Mouse (Mus musculus) adrenal gland, adult 2 months (tissue): ENCODE results near the gene Stxbp4. TPM values are rescaled to one million over a fixed set of nuclear protein-coding genes. Genes with fewer than 3 reads are reported as not detected.

ENCODE experiments used
- DNase-seq: peaks from one replicate; pipeline ENCODE4 v3.0.0; 2021
- long read RNA-seq: library from polyadenylated mRNA; stranded (forward); transcript quantifications from one replicate; pipeline ENCODE4 v2.0.0, GENCODE M21; 2021
- polyA plus RNA-seq: library from polyadenylated mRNA; depleted of rRNA; stranded (reverse); fragments of >200 nt; gene quantifications from 2 replicates; pipeline ENCODE4 v1.2.3, GENCODE M21; 2012; rRNA removed
- total RNA-seq, 2 experiments: library from RNA; stranded (reverse); gene quantifications; 2 replicates each; pipeline ENCODE4 v1.2.3; 2021

The Stxbp4 gene
- 10 to 100 TPM in 1 of 2 experiments, 1 to 10 TPM in 1; 8.4 to 12.0 TPM for total RNA-seq
- polyA plus RNA-seq: 1.7 and 2.0 TPM in 2 replicates
- long read RNA-seq, full-length matches to known transcripts: 1 of 1 reads
- long read RNA-seq, partial matches to known transcripts: 0 of 1 reads
- long read RNA-seq, other reads (novel, unspliced or antisense): 0 of 1 reads

DNA sequence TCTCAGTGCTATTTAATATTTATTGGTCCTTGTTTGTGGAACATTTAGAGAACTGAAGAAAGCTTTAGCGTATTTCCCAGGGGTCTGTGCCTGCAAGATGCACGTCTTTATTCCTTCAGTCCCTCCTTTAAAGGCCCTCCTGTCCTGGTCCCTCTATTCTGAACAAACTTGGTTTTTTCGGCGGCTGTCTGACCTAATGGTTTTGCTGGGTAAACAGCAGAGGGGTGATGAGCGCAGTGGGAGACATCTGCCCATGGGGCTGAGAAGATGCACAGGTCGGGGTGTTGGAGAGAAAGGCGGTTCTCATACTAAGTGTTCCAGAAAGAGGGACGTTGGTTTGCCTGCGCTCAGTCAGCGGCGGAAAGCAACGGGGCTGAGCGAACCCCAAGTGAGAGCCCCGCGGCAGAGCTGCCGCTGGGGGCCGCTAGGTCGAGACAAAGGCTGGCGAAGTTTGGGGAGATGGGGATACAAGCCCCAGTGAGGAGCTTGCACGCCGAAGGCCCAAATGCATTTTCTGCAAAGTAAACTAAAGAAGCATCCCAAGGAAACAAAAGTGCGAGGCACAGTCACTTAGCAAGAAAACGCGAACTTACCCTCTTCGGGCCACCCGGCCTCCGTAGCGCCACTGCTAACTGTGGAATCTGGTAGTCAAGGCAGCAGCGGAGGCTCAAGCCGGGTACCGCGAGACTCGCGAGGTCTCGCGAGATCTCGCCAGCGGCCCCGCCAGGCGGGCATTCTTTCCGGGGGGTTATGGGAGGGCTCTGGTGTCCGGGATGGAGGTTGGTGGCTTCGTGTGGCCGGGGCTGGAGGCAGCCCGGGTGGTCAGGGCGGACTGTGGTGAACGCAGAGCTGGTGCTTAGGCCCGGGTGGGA lies at the start of gene Stxbp4, which contains the start of gene Cox11:
Gene Stxbp4 (minus strand): TSS at position 645 of the 872 bp plus-strand sequence.
Gene Cox11 (plus strand): TSS at position 734 of the 872 bp plus-strand sequence.
- peak; percentile 95 for DNase-seq

DNA sequence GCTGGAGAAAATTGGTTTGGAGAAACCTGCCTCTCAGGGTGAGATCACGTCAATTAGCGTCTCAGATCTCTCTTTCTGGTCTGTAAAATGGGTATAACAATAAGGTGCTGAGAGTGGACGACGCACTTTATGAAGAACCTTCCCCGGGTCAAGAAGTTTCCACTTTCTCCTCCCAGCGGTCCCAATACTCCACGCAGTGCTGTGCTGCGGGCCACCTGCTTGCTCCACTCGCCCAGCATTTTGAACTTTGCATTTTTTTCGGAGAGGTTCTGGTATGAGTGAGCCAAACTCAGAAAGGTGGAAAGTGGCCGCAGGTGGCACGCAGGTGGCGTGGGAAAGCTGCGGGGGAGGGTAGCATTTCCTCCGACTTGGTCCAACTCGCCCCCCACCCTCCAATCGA lies 49.2 kb upstream of the Stxbp4 start:
- no peak for DNase-seq

DNA sequence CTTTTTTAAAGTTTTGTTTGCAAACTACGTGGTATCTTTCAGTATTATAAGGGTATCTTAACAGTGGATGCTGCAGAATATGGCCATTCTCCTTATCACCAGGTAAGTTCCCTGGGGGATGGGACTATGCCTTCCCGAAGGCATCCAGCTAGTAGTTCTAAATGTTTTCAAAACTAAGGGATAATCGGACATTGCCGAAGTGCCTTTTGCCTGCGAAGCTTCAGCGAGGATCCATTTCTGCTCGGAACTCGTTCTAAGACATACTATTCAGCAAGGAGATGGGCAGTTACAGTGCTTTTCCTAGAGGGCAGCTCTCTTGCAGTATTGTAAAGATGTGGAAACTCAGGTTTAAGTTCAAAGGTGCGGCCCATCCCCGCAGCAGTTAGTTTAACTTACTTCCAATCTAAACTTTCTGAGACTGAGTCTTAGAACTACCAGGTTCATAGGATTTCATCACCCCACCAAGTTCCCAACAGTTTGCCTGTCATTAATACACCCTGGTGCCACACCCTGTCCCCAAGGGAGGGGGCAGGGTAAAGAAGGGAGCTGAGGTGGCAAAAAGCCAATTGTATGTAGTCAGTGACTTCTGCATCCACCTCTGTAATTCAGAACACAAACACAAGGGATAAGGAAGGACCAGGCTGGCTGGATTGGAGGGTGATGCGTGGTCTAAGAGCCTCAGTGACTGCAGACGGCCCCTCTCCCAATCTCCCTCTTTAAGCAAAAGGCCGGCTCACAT lies 48.6 kb upstream of the Stxbp4 start:
- peak; percentile 24 for DNase-seq

DNA sequence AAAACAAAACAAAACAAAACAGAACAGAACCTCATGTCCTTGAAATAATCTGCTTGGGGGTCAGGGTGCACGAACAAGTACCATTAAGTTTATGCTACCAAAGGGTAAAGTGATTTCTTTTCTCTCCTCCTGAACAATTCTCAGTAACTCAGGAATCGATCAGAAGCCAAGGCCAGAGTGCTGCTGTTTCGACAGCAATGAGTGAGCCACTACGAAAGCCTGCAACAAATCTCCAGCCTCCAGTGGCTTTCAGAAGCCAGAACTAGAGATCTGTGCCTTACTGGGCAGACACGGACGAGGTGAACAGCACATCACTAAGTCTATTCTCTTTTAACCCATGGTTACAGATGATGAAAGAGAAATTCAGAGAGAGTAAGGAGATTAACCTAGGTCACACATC lies 47.3 kb upstream of the Stxbp4 start:
- peak; percentile 46 for DNase-seq

DNA sequence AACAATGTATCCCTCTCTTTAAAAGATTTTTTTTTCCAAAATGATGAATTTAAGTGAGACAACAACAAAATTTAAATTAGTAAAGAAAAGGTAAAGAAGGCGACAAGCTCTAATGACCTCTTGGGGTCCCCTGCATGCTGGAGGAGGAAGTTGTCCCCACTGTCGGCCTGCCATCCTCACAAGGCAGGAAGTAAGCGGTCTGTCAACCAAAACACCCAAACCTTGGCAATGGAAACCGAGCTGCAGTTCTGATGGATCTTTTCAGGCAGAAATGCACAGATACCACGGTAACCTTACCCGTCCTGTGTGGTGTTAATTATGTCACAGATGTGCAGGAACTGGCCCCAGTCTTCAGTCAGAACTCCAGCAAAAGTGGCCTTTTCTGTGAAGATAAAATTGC lies 46.9 kb upstream of the Stxbp4 start:
- DNase-seq: no peak

DNA sequence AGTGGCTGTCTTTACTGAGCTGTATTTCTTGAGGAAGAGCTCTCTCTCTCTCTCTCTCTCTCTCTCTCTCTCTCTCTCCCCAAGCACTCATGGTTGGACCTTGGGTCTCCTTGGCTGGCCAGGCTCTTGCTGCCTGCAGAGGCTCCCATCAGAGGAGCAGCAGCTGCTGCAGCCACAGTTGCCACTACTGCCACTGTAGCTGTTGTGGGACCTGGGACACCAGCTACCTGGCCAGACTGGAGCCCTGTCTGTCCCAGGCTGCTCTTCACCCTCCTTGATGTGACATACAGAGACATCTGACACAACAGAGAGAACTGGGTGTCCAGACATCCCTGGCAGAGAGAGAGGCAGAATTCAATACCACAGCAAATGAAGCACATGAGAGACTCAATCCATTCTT lies 43.3 kb upstream of the Stxbp4 start:
- no peak for DNase-seq

DNA sequence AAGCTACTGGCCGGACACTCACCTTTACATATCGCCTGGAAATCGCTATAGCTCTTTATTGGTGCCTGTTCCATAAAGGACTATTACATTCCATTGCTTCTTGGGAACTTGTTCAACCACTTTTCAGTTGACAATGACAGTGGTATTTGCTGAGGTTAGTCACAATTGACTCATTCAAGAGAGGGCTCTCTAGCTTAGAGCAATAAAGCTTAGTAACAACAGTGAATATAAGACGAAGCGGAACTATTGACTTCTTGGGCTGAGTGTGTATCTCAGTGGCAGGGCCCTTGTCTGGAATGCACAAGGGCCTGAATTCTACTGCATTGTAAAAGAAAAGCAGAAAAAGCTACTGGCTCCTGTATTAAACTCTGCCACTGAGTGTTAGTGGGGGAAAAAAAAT lies 40.7 kb upstream of the Stxbp4 start:
- no peak for DNase-seq

DNA sequence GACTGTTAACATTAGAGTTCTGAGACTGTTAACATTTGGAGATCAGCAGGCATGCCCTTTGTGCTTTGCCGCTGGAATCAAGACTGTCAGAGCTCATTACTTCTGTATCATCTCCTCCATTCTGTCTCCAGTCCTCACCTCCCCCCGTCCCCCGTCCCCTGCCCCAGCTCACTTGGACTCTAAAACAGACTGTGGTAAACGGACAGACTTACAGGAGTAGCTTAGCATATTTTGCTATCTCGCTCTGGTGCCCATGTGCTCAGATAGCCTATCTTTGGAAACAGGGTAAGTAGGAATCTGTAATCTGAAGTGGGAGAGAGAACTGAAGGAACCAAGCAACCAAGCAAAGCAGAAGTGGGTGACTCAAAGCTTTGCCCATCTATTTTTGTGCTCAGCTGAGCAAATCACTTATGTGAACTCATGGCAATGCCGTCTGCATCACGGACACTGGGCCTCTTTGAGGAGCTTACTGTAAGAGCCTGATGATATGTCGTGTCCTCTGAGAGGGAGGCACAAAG lies 39.9 kb upstream of the Stxbp4 start:
- no peak for DNase-seq

DNA sequence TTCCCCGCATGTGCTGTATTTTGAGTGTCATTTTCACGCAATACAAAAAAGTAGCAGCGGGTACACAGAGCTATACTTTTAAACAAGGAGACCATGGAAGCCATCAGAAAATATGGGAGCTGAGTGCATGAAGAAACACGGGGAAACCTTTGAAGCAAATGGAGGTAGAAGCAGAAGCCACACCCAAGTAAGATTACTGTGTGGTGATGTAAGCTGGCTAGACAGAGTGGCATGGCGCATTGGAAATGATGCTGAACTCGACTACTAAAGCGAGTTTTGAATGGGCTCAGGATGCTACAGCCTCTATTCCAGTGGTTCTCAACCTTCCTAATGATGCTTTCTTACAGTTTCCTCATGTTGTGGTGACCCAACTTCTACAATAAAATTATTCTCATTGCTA lies 39.1 kb upstream of the Stxbp4 start:
- no peak for DNase-seq

DNA sequence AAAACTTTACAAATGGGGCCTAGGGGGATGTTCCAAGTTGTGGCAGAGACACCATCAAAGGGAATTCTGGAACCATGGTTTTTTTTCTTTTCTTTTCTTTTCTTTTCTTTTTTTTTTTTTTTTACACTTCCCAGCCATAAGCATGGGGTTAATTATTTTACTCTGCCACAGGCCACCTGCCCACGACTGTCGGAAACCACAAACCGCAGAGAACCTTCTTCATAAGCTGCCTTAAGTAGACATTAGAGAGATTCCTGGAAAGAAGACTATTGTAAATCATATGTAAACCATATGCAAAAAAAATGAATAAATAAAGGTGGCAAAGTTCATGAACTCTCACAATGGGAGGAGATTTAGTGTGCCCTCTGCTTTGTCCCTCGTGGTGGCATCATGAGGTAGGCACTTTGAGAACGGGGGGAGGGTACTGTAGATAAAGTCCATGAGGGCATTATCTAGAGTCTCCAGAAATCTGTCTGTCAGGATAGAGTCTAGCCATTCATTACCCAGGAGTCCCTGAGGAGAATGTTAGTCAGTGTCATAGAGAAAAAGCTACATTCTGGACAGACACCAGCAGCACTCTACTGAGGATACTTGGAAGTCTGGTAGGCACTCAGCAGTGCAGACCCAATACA lies 37.7 kb upstream of the Stxbp4 start:
- DNase-seq: no peak

DNA sequence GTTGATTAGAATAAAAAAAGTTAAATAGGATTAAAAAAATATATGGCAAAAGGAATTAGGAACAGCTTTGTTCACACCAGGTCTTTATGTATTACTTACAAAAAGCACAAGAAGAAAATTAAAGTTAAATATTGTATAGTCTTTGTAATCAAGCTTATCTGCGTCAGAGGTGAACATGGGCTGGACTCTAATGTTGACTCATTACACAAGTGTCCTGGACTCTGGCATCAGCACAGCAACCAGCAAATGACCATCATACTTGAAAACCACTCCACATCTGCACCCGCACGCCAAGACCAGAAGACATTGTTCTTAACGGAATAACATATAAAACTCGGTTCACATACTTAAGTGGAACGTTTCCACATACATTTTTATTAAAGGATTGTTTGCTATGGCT lies 29.4 kb upstream of the Stxbp4 start:
- no peak for DNase-seq

DNA sequence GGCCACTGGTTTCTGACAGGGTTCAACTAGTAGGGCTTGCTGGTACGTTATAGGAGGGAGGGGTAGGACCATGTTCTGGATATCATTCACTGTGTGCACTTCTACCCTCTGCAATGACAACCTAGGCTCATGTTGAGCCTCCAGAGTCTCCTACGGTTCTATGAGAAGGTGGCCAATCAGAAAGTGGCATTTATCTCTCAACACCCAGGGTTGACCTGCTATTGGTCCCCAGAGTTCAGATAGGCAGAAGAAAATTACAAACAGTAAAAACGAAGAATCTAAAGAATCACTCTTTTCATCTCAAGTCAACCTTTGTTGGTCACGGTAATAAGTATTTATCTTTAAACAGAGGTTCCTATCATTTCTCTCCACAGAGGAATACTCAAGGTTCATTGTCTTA lies 29.0 kb upstream of the Stxbp4 start:
- DNase-seq: no peak

DNA sequence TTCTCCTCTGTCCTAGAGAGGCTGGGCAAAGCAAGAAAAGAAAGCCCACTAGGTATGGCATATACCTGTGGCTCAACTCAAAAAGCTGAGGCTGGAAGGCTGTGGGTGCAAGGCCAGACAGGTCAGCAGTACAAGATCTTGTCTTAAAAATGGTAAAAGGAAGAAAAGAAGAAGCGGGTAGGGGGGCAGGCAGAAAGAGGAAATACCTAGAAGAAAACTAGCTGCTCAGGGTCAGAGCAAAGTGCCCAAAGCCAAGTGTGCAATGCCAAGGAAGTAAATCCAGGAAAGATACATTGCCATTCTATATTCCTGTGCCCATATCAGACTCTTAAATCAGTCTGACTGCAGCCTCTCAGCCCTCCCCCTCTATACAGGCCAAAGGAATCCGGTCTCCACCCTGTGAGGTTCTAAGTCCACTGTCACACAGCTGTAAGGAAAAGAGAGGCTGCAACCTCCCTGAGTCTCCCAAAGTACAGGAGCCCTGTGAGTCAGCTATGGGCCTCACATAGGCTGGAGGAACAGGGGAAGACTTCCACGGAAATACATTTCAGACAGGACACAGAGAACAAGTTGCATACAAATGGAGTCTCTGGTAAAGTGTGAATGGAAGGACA lies 28.4 kb upstream of the Stxbp4 start:
- no peak for DNase-seq

DNA sequence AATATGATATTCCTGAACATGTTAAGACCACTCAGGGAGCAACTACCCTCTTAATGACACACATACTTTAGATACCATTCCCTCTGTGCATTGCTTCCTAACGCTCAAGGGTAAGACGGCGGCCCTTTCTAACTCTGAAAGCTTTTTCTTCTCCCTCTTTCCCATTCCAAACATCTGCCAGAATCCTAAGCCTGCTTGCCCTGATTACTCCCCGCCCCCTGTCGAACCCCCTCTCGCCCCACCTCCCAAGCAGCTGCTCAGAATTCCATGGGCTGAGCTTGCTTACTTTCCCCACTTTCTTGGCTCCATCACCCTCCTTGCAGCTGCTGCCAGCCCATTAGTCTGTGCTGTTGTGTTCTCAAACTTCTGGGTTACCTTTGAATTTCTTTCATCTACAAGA lies 27.3 kb upstream of the Stxbp4 start:
- no peak for DNase-seq

DNA sequence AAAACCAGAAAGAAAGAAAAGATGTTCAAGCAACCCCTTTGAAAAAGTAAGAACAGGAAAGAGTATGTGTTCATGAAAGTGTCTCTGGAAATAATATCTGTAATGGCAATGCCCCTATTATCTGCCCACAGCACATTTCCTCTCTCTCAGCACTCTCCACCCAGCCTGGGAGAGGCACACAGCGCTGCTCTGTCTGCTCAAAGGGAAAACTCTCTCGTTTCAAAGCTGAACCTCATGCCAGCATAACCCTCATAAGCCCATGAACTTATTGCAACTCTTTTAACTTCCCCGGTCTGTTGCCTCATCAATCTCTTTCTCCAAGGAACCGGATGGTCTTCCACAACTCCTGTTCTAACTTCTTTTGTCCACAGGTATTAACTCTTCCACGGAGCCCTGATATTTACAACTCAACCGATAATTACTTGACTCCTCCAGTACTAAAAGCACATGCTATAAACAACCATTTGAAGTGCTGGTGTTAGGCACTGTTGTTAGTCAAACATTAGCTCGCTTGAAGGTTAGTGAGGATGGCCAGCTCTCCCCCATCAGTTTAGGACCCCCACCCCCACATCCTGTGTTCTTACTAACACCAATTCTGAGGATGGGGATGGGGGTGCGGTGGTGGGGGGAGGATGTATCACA lies 26.6 kb upstream of the Stxbp4 start:
- DNase-seq: no peak

DNA sequence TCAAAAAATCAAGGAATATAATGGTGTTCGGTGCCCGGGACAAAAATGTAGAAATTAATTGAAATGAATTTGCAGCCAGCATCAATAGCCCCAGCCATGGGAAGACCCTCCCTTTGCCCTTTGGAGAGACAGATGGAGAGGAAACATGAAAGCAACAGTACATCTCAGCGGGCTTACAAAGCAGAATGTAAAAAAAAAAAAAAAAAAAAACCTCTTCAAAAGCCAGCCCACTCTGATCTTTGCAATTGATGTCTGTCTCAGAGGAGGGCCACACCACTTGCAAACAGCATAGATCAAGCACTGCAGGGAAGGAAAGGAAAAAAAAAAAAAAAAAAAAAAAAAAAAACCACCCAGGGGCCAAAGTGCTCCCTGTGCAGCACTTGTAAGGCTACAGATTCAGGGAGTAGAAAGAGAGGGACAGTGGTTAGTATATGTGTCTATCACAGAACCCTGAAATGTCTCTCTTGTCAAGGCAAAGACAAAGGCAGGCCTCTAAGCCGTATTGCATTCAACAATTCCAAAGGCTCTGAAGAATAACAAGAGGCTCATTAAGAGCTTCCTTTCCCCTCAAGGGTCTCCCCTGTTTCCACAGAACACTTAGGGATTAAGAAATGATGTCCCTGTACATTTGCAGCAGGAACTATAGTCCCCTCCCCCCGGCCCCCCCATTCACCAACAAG lies 25.9 kb upstream of the Stxbp4 start:
- DNase-seq: no peak

DNA sequence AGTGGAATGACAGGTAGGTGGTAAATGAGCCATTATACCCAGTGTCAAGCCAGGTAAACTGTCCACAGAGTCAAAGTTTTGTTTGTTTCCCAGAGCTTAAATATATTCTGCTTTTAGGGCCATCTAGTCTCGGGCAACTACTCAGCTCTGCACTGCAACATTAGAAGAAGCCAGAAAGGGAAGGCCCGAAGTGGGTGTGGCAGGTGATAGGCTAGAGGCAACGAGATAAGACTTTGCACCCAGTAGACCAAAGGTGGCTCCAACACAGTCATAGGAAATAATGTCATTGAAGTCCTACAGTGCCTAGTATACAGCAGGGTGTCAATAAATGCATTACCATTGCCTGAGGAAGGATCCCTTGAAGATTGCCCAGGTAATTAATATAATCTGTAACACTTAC lies 25.2 kb upstream of the Stxbp4 start:
- no peak for DNase-seq

DNA sequence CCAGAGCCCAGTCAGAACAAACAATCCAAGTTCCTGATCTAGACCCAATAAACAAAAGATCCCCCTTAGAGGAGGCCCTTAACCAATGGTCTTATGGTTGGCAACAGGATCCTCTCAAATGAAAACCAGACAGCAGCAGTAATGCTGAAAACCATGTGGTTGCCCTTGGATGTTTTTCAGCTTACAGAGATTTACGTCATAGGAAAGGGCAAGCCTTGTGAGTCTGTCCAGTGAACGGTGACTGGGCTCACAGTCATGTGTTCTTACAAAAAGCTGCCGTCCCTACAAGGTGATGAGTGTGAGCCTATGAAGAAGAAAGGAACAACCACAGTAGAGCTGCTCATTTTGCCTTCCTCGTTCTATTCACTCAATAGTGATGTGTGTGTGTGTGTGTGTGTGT lies 22.8 kb upstream of the Stxbp4 start:
- peak; percentile 63 for DNase-seq

DNA sequence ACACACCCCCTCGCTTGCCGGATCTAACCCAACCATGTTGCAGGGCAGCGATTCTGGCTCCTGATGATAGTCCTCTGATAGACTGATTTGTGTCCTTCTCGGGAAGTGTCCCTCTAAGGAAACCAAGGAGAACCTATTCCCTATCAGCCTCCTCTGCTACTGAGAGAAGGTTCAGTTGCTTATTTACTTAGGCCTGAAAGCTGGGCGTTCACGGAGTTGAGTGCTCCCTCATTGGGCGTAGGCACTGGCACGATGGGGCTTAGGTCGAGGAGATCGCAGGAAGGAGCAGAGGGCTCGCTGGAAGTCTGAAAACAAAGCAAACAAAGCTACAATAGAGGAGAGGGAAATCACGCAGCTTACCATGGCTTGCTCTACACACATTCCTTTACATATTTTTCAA lies 19.6 kb upstream of the Stxbp4 start:
- no peak for DNase-seq

DNA sequence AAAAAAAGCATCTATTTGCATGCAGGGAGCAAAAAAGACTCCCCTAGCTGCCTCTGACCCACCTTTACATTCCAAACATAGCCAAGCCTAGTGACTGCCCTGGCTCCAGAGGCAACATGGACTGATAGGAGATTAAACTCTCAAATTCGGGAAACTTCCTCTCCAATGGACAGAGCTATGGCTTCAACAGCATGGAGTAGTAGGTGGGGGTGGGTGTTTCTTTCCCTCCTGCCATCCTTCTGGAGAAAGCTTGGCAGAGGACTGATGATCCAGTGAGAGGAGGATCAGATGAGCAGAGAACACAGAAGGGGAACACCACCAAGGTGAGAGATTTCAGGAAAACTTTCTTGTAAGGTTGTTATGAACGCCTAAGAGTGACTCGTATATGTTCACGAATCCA lies 14.7 kb upstream of the Stxbp4 start:
- no peak for DNase-seq
